Mouse (Mus musculus): ENCODE results near the gene Shisa5. TPM values are rescaled to one million over a fixed set of nuclear protein-coding genes. Genes with fewer than 3 reads are reported as not detected.
A peak's percentile ranks its signal among the peaks of the same experiment; 100 is the strongest.

The Shisa5 gene
- 2.0 and 2.6 TPM in 2 replicates for polyA plus RNA-seq (2012)

DNA sequence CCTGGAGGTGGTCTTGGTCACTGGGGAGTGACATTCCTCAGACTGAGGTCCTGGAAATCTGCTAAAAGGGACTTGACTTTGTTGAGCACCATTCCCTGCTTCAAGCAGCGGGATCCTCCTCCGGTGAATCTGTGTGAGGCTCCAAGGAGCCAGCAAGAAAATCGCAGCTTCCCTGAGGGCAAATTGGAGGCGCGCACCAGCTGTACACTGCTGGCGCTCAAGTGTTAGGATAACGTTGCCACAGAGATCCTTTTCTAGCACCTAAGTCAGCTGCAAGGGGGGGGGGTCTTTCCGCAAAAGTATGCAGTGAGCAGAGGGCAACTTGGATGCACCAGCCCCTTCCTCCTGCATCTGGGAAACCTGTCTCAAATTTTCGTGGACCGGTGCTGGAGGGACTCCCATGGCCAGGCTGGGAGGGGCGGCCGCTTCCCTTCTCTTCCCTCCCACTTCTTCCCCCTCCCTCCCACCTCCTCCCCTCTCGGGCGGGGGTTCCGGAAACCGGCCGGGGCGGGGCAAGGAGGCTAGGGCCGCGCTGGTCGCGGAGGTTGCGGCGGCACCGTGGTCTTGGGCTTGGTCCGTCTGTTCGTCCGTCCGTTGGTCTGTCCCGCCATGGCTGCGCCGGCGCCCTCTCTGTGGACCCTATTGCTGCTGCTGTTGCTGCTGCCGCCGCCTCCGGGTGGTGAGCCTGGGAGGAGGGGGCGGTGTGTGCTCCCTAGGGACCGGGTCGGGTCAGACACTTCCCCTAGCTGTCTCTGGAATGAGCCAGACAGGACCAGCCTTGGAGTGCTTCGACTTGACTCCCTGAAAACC, at the start of gene Shisa5:
Gene Shisa5, plus strand, starts transcription at position 480 of the 810 bp plus-strand sequence.
- Histone ChIP-seq H3K36me3 (ENCODE audit: control insufficient read depth) (no peaks in the 10 kb centered on the region), H3K4me1 (ENCODE audit: control insufficient read depth) (peaks cover 14% of the 10 kb centered on the region), H3K4me3 (replicated peaks) (peak within 1 kb of the TSS; percentile 59), H3K9me3 (ENCODE audit: control insufficient read depth, low read length) (no peaks in the 10 kb centered on the region), H3K27me3 (ENCODE audit: control insufficient read depth) (peaks cover 22% of the 10 kb centered on the region)
- no peak for TF ChIP-seq TAL1 (IDR thresholded peaks at IDR 0.05; ENCODE audit: low read length)
- no peak for TF ChIP-seq GATA1 (IDR thresholded peaks at IDR 0.05; ENCODE audit: low read length)

- no peak overlapping the region for H3K4me3 ChIP-seq (replicated peaks)
- H3K4me1 ChIP-seq (ENCODE audit: control insufficient read depth), result peaks cover 58% of the 10 kb centered on the region
- H3K36me3 ChIP-seq (ENCODE audit: control insufficient read depth), result no peaks in the 10 kb centered on the region
- H3K27me3 ChIP-seq (ENCODE audit: control insufficient read depth), result peaks cover 3% of the 10 kb centered on the region
- no peak for TF ChIP-seq TAL1 (IDR thresholded peaks at IDR 0.05; ENCODE audit: low read length)
- TF ChIP-seq GATA1 (IDR thresholded peaks at IDR 0.05; ENCODE audit: low read length), result no peak
- no peaks in the 10 kb centered on the region for H3K9me3 ChIP-seq (ENCODE audit: control insufficient read depth, low read length)
Measured at GRCm38 (mm10) chr9:108989802-108990461, 48.4 kb upstream of the Shisa5 start.

- Histone ChIP-seq H3K4me3 (replicated peaks) (no peak overlapping the region), H3K27me3 (ENCODE audit: control insufficient read depth) (no peaks in the 10 kb centered on the region), H3K36me3 (ENCODE audit: control insufficient read depth) (no peaks in the 10 kb centered on the region), H3K4me1 (ENCODE audit: control insufficient read depth) (peaks cover 63% of the 10 kb centered on the region), H3K9me3 (ENCODE audit: control insufficient read depth, low read length) (no peaks in the 10 kb centered on the region)
- TF ChIP-seq TAL1 (IDR thresholded peaks at IDR 0.05; ENCODE audit: low read length) (no peak), GATA1 (IDR thresholded peaks at IDR 0.05; ENCODE audit: low read length) (no peak)
Measured at GRCm38 (mm10) chr9:108990462-108990820, 47.9 kb upstream of the Shisa5 start.

DNA sequence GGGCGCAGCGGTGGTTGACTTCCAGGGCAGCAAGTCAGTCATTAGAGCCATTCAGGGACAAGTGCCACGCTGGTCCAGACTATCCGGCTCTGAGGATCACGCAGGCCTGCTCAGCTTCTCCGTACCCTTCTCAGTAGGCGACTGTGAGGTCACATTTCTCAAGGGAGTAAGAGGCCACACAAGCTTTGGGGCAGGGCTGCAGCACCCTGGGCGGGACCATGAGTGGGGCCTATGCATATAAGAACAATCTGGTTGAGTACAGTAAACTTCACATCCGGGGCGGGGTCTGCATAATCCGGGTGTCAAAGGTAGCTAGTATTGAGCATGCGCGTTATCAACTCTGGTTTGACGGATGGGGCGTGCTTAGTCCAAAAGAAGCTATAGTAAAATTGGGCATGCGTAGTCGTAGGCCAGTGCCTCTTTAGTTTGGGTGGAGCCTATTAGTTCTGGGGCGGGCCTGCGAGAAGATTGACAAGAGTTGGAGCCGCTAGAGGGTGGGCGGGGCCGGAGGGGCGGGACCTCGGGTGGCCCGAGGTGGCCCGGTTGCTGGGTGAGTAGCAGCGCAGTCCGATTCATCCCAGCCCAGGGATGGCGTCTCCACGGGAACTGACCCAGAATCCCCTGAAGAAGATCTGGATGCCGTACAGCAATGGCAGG, 46.8 kb upstream of the Shisa5 start, which contains the start of gene Pfkfb4:
Gene Pfkfb4, plus strand, starts transcription at position 351 of the 657 bp plus-strand sequence.
- H3K9me3 ChIP-seq (ENCODE audit: control insufficient read depth, low read length), result no peaks in the 10 kb centered on the region
- no peak for TF ChIP-seq GATA1 (IDR thresholded peaks at IDR 0.05; ENCODE audit: low read length)
- H3K4me3 ChIP-seq (replicated peaks), result peak within 1 kb of the TSS; percentile 66
- H3K36me3 ChIP-seq (ENCODE audit: control insufficient read depth), result no peaks in the 10 kb centered on the region
- H3K27me3 ChIP-seq (ENCODE audit: control insufficient read depth), result no peaks in the 10 kb centered on the region
- peaks cover 70% of the 10 kb centered on the region for H3K4me1 ChIP-seq (ENCODE audit: control insufficient read depth)

- peaks cover 70% of the 10 kb centered on the region for H3K4me1 ChIP-seq (ENCODE audit: control insufficient read depth)
- no peaks in the 10 kb centered on the region for H3K9me3 ChIP-seq (ENCODE audit: control insufficient read depth, low read length)
- TF ChIP-seq TAL1 (IDR thresholded peaks at IDR 0.05; ENCODE audit: low read length) (no peak), GATA1 (IDR thresholded peaks at IDR 0.05; ENCODE audit: low read length) (no peak)
Measured at GRCm38 (mm10) chr9:108992085-108992469, 46.3 kb upstream of the Shisa5 start.

DNA sequence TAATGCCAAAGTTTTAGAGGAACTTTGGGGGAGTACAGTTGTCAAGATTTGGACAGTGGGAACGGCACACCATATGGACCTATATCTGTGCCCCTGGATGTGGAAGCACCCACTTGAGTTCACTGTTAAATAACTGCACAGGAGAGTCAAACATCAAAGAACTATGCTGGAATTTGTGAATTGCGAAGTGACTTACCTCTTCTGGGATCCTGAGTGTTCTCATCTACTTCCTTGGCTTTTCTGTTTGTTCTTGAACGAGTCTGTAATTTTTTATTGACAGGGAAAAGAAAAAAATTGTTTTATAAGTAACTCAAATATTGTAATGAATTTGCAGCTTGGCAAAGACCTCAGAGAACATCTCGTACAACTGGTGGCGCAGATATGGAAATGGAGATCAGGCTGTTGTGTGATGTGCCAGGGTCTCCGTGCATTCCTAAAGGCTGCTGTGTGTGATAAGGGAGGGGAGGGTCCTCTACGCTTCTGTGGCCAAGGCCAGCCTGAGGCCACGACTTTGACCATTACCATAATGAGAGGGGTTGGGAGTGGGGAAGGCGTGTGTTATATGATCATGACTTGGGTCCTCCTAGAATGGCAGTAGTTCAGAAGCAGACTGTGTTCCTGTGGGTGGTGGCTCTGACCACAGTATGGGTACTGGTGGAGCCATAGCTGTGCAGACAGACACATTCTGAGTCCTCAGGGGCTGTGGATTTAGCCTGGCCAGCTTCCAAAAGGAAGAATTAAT, 45.6 kb upstream of the Shisa5 start:
- Histone ChIP-seq H3K27me3 (ENCODE audit: control insufficient read depth) (no peaks in the 10 kb centered on the region), H3K36me3 (ENCODE audit: control insufficient read depth) (no peaks in the 10 kb centered on the region), H3K9me3 (ENCODE audit: control insufficient read depth, low read length) (no peaks in the 10 kb centered on the region), H3K4me3 (replicated peaks) (peak overlapping the region; percentile 66), H3K4me1 (ENCODE audit: control insufficient read depth) (peaks cover 66% of the 10 kb centered on the region)
- no peak for TF ChIP-seq TAL1 (IDR thresholded peaks at IDR 0.05; ENCODE audit: low read length)
- TF ChIP-seq GATA1 (IDR thresholded peaks at IDR 0.05; ENCODE audit: low read length), result no peak

More at GRCm38 (mm10) chr9:108992085-108992469, 46.3 kb upstream of the Shisa5 start:
- Histone ChIP-seq H3K27me3 (ENCODE audit: control insufficient read depth) (no peaks in the 10 kb centered on the region), H3K4me3 (replicated peaks) (peak overlapping the region; percentile 66), H3K36me3 (ENCODE audit: control insufficient read depth) (no peaks in the 10 kb centered on the region)

GRCm38 (mm10) chr9:108996411-108996810, 42.0 kb upstream of the Shisa5 start:
- no peak for TF ChIP-seq GATA1 (IDR thresholded peaks at IDR 0.05; ENCODE audit: low read length)
- H3K9me3 ChIP-seq (ENCODE audit: control insufficient read depth, low read length), result no peaks in the 10 kb centered on the region
- H3K36me3 ChIP-seq (ENCODE audit: control insufficient read depth), result no peaks in the 10 kb centered on the region
- H3K4me3 ChIP-seq (replicated peaks), result no peak overlapping the region
- peaks cover 37% of the 10 kb centered on the region for H3K4me1 ChIP-seq (ENCODE audit: control insufficient read depth)
- H3K27me3 ChIP-seq (ENCODE audit: control insufficient read depth), result no peaks in the 10 kb centered on the region

DNA sequence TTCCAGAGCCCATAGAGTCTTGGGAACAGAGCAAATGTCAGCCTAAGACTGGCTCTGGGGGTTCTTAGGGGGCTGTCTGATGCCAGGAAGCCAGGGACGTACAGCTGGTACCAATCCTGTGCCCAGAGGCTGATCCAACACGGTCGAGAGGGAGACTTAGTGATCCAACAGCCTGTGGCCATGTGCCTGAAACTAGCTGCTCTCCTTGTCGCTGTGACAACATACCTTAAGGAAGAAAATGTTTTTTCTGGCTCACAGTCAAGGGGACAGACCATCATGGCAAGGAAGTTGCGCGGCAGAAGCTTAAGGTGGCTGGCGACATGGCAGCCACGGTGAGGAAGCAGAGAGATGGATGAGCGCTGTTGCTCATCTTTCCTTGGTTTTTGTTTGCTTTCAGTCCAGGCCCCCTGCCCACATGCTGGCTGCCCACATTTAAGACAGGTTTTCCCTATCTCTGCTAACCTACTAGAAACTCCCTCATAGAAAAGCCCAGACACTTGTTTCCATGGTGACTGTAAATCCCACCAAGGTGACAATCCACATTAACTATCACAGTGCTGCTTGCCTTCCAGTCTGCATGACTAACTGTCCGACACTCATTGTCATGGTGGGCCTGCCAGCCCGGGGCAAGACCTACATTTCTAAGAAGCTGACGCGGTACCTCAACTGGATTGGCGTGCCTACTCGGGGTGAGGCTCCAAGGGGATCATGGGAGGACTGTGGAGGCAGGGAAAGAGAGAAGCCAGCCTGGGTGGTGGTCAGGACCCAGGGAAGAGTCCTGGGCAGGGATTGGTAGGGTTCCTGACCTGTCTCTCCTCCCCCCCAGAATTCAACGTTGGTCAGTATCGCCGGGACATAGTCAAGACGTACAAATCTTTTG, 39.8 kb upstream of the Shisa5 start:
- H3K9me3 ChIP-seq (ENCODE audit: control insufficient read depth, low read length), result no peaks in the 10 kb centered on the region
- H3K4me3 ChIP-seq (replicated peaks), result no peak overlapping the region
- H3K4me1 ChIP-seq (ENCODE audit: control insufficient read depth), result peaks cover 20% of the 10 kb centered on the region
- H3K27me3 ChIP-seq (ENCODE audit: control insufficient read depth), result no peaks in the 10 kb centered on the region
- no peak for TF ChIP-seq TAL1 (IDR thresholded peaks at IDR 0.05; ENCODE audit: low read length)
- no peak for TF ChIP-seq GATA1 (IDR thresholded peaks at IDR 0.05; ENCODE audit: low read length)
- H3K36me3 ChIP-seq (ENCODE audit: control insufficient read depth), result no peaks in the 10 kb centered on the region
